Mouse (Mus musculus): Measurements from ENCODE around the gene Etv6.

GRCm38 (mm10) chr6:134133756-134134155 is 98.3 kb downstream of the Etv6 start:
- no peak for TF ChIP-seq CTCF (IDR thresholded peaks at IDR 0.05; ENCODE audit: low read depth, low read length)
- no peak for TF ChIP-seq POLR2A (IDR thresholded peaks at IDR 0.05; ENCODE audit: borderline replicate concordance, low read depth, low read length)
